ENCODE assay signal across 8 mouse cellular contexts in the genomic region with DNA sequence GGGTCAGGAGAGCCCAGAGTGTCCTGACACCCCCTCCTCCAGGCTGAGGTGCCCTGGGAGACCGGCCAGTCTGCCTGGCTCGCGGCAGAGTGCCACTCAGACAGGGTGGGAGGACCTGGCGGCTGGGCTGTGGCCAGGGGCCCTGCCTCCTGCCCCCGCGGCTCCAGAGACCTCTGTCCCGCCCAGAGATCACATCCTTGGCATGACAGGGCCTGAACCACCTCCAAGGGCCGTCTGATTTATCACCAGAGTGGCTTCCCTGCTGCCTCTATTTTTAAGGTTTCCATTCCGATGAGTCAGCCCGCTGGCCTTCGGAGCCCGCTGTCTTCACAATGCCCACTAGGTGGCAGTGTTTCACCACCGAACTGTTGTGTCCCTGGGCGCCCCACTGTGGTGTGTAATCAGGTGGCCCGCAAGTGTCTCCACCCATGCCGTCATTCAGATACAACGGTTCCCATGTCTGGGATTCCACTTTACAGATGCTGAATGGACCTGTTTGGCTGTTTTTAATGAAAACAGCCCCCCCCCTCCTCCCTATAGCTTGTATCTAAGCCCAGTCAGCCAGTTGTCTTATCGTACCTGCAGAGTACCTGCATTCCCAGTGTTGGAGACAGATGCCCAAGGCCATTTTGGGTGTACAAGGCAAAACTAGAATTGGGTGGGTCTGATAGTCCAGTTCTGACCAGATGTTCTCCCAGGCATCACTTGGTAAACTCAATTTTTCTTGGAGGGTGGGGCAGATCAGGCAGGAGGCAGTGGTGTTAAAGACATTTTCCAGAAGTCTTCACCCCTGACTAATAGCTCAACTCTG. TPM values are rescaled to one million over a fixed set of nuclear protein-coding genes. Genes with fewer than 3 reads are reported as not detected.
DNase-seq lines count a peak whose midpoint lies in the region; ATAC-seq and TF ChIP-seq lines count a peak whose summit lies in the region.

No protein-coding gene starts in this region.

- ATAC-seq in forebrain, embryonic 15.5 days (replicated peaks), result peak; percentile 81
- ATAC-seq in liver, postnatal 0 days, result peak; percentile 83
- ATAC-seq in neural tube, embryonic 14.5 days (ENCODE audit: low read depth), result peak; percentile 80

- no peaks in the 10 kb centered on the region for H3K9me3 ChIP-seq in ES-E14 (ENCODE audit: control insufficient read depth, insufficient read depth, low read depth, low read length)
- no peaks in the 10 kb centered on the region for H3K9me3 ChIP-seq in forebrain, embryonic 15.5 days
- H3K9me3 ChIP-seq in liver, postnatal 0 days (ENCODE audit: low read length), result no peaks in the 10 kb centered on the region
- no peaks in the 10 kb centered on the region for H3K9me3 ChIP-seq in neural tube, embryonic 14.5 days (ENCODE audit: control insufficient read depth, low read length)

- no peak for TF ChIP-seq EP300 in liver, postnatal 0 days (IDR thresholded peaks at IDR 0.05; ENCODE audit: low read depth)

- peaks cover 0 to 9% of the 10 kb centered on the region in 2 experiments; a peak in 1 of 4 replicates for H3K4me1 ChIP-seq in ES-E14 (ENCODE audit: control insufficient read depth in 2 of 2, insufficient read depth in 2 of 2, low read length in 2 of 2, poor library complexity in 1 of 2)
- 0 out of 2 replicates have a peak, but pooled peaks cover 5% of the 10 kb centered on the region for H3K4me1 ChIP-seq in forebrain, embryonic 15.5 days
- peaks cover 5% of the 10 kb centered on the region; the same call in 1 of the 2 replicates for H3K4me1 ChIP-seq in liver, postnatal 0 days (ENCODE audit: insufficient read depth)
- H3K4me1 ChIP-seq in neural tube, embryonic 14.5 days (ENCODE audit: control insufficient read depth, insufficient read depth, low read length), result no peaks in the 10 kb centered on the region

- H3K27ac ChIP-seq in ES-E14 (ENCODE audit: insufficient read depth, low read depth, low read length, poor library complexity, severe bottlenecking), result no peak overlapping the region
- H3K27ac ChIP-seq in forebrain, embryonic 15.5 days (replicated peaks), result no peak overlapping the region
- no peak overlapping the region for H3K27ac ChIP-seq in liver, postnatal 0 days (ENCODE audit: low read depth)
- H3K27ac ChIP-seq in neural tube, embryonic 14.5 days (ENCODE audit: low read depth, low read length), result no peak overlapping the region

- peaks cover 25% of the 10 kb centered on the region for H3K27me3 ChIP-seq in forebrain, embryonic 15.5 days
- peaks cover 14% of the 10 kb centered on the region for H3K27me3 ChIP-seq in liver, postnatal 0 days (ENCODE audit: insufficient read depth, low read length)
- peaks cover 5% of the 10 kb centered on the region; the same call in 1 of the 2 replicates for H3K27me3 ChIP-seq in neural tube, embryonic 14.5 days (ENCODE audit: control insufficient read depth, insufficient read depth, low read length)

- 3% methylated on average over 18 of the region's 18 CpGs for WGBS in forebrain, embryonic 15.5 days
- WGBS in liver, postnatal 0 days (ENCODE audit: insufficient replicate concordance), result 4% methylated on average over 18 of the region's 18 CpGs
- 5% methylated on average over 18 of the region's 18 CpGs for whole genome bisulfite sequencing in neural tube, embryonic 14.5 days

- intact Hi-C loops in heart, postnatal 25 days (cut with DNase I), result loop anchor here (2.0 kb wide), 1 partner anchor 18 kb away; a partner anchor contains a TSS

- H3K4me3 ChIP-seq in ES-E14 (ENCODE audit: insufficient read depth in 1 of 2, low read depth in 1 of 2, low read length in 2 of 2, poor library complexity in 1 of 2, severe bottlenecking in 1 of 2), result no peak overlapping the region; a peak in 1 of 4 replicates
- H3K4me3 ChIP-seq in forebrain, embryonic 15.5 days, result peak overlapping the region; percentile 15; the same call in 1 of the 2 replicates
- H3K4me3 ChIP-seq in liver, postnatal 0 days (ENCODE audit: low read depth, low read length), result no peak overlapping the region
- H3K4me3 ChIP-seq in neural tube, embryonic 14.5 days (ENCODE audit: low read depth, low read length), result no peak overlapping the region; the same call in 1 of the 2 replicates

- DNase-seq in ES-E14 (ENCODE audit: low read depth, low spot score), result peak; percentile 88
- DNase-seq in cerebellum, adult 11 months, result peak; percentile 85
- DNase-seq in heart, postnatal 25 days (ENCODE audit: low spot score), result peak; percentile 73
- peak; percentile 88 for DNase-seq in layer of hippocampus, adult 11-12 months (ENCODE audit: low spot score)
- peak; percentile 88 for DNase-seq in liver, postnatal 0 days
- peak; percentile 82 for DNase-seq in testis, postnatal 14 days (ENCODE audit: low spot score)

- peak overlapping the region; percentile 31 for H3K4me2 ChIP-seq in forebrain, embryonic 15.5 days (replicated peaks)
- peak overlapping the region; percentile 39; the same call in 1 of the 2 replicates for H3K4me2 ChIP-seq in liver, postnatal 0 days (ENCODE audit: low read depth, low read length)
- H3K4me2 ChIP-seq in neural tube, embryonic 14.5 days (ENCODE audit: low read depth, low read length), result peak overlapping the region; percentile 48

- no peak overlapping the region for H3K9ac ChIP-seq in ES-E14 (ENCODE audit: insufficient read depth, low read depth, low read length, poor library complexity, severe bottlenecking)
- H3K9ac ChIP-seq in forebrain, embryonic 15.5 days (replicated peaks), result no peak overlapping the region
- no peak overlapping the region for H3K9ac ChIP-seq in liver, postnatal 0 days (replicated peaks)
- 0 out of 2 replicates have a peak overlapping the region, but pooled peaks have one; percentile 28 for H3K9ac ChIP-seq in neural tube, embryonic 14.5 days (replicated peaks; ENCODE audit: low read depth, low read length)

- no peaks in the 10 kb centered on the region for H3K36me3 ChIP-seq in ES-E14 (ENCODE audit: control insufficient read depth, insufficient read depth, low read length, poor library complexity, severe bottlenecking)
- H3K36me3 ChIP-seq in forebrain, embryonic 15.5 days, result no peaks in the 10 kb centered on the region
- no peaks in the 10 kb centered on the region for H3K36me3 ChIP-seq in liver, postnatal 0 days (replicated peaks; ENCODE audit: insufficient read depth, low read length)
- H3K36me3 ChIP-seq in neural tube, embryonic 14.5 days (ENCODE audit: control insufficient read depth, insufficient read depth, low read length), result no peaks in the 10 kb centered on the region

- peak; percentile 94 for TF ChIP-seq CTCF in liver, postnatal 0 days (IDR thresholded peaks at IDR 0.05; ENCODE audit: low read depth)

- in situ Hi-C loops in ES-E14 (cut with MboI; ENCODE audit: low sequenced_read_pairs in 2 of 2, unreplicated experiment in 2 of 2), result loop anchor here (10.0 to 25.0 kb wide), 2 partner anchors 223 to 230 kb away; no protein-coding TSS in a partner anchor

TF ChIP-seq in ES-E14, 5 proteins besides CTCF, POLR2A, EP300 and RAD21:
- TF ChIP-seq ZC3H11A (IDR thresholded peaks at IDR 0.05; ENCODE audit: borderline replicate concordance, low read depth, low read length) (0 out of 2 replicates have a peak, but pooled peaks have one; percentile 49), ZNF384 (IDR thresholded peaks at IDR 0.05; ENCODE audit: low read depth, low read length) (no peak), MAFK (IDR thresholded peaks at IDR 0.05; ENCODE audit: insufficient read depth, low read depth, low read length) (peak; percentile 84), HCFC1 (IDR thresholded peaks at IDR 0.05; ENCODE audit: borderline replicate concordance, insufficient read depth, low read length) (no peak), CHD2 (IDR thresholded peaks at IDR 0.05; ENCODE audit: low read depth, low read length) (no peak)
TF ChIP-seq in ES-E14: peak in this region for 2.

RNA-seq across cellular contexts. Expression of a gene that starts 3.4 kb away (rescaled TPM):
- total RNA-seq in ES-E14 (2012; rRNA removed), result 0.16 and 0.22 TPM in 2 replicates
- not detected in 2 replicates for polyA plus RNA-seq in forebrain, embryonic 15.5 days (2015; fragmentation: Nextera tagmentation; extraction: Ambion mirVana)
- under 1 TPM in 1 of 2 experiments, not detected in 1; 0.13 TPM for total RNA-seq in heart, postnatal 25 days (2021)
- polyA plus RNA-seq in liver, postnatal 0 days (2015; fragmentation: Nextera tagmentation; extraction: Ambion mirVana), result 0.25 TPM in 1 of 2 replicates, not detected in the other
- polyA plus RNA-seq in neural tube, embryonic 14.5 days (2014; fragmentation: Nextera tagmentation; extraction: Ambion mirVana), result not detected in 2 replicates

RNA-seq across cellular contexts. Expression of a gene that starts 18.5 kb away (rescaled TPM):
- total RNA-seq in ES-E14 (2012; rRNA removed), result 0.36 TPM in 1 of 2 replicates, not detected in the other
- polyA plus RNA-seq in forebrain, embryonic 15.5 days (2015; fragmentation: Nextera tagmentation; extraction: Ambion mirVana), result 3.2 and 4.4 TPM in 2 replicates
- total RNA-seq in heart, postnatal 25 days (2021), result 1 to 10 TPM; 3.7 TPM
- polyA plus RNA-seq in liver, postnatal 0 days (2015; fragmentation: Nextera tagmentation; extraction: Ambion mirVana), result 0.50 and 0.74 TPM in 2 replicates
- 2.9 and 3.4 TPM in 2 replicates for polyA plus RNA-seq in neural tube, embryonic 14.5 days (2014; fragmentation: Nextera tagmentation; extraction: Ambion mirVana)

RNA-seq across cellular contexts. Expression of a gene that starts 37.0 kb away (rescaled TPM):
- total RNA-seq in ES-E14 (2012; rRNA removed), result 0.31 and 0.48 TPM in 2 replicates
- 7.1 and 7.3 TPM in 2 replicates for polyA plus RNA-seq in forebrain, embryonic 15.5 days (2015; fragmentation: Nextera tagmentation; extraction: Ambion mirVana)
- under 1 TPM in 1 of 2 experiments, not detected in 1; 0.20 TPM for total RNA-seq in heart, postnatal 25 days (2021)
- polyA plus RNA-seq in liver, postnatal 0 days (2015; fragmentation: Nextera tagmentation; extraction: Ambion mirVana), result not detected in 2 replicates
- polyA plus RNA-seq in neural tube, embryonic 14.5 days (2014; fragmentation: Nextera tagmentation; extraction: Ambion mirVana), result 9.2 and 12.6 TPM in 2 replicates

RNA-seq across cellular contexts. Expression of a gene that starts 47.8 kb away (rescaled TPM):
- 1.2 and 2.1 TPM in 2 replicates for total RNA-seq in ES-E14 (2012; rRNA removed)
- polyA plus RNA-seq in forebrain, embryonic 15.5 days (2015; fragmentation: Nextera tagmentation; extraction: Ambion mirVana), result 2.3 and 3.0 TPM in 2 replicates
- total RNA-seq in heart, postnatal 25 days (2021), result not detected
- 0.18 and 0.31 TPM in 2 replicates for polyA plus RNA-seq in liver, postnatal 0 days (2015; fragmentation: Nextera tagmentation; extraction: Ambion mirVana)
- polyA plus RNA-seq in neural tube, embryonic 14.5 days (2014; fragmentation: Nextera tagmentation; extraction: Ambion mirVana), result 6.4 and 8.2 TPM in 2 replicates
